Mouse (Mus musculus) embryo, embryonic 10.5 days (tissue): ENCODE measurements around the gene Spata2l.
"Not testable (repeated sequence)": the region's sequence is repeated elsewhere in the genome, so short reads cannot be mapped to it uniquely, and the experiment has no call there.

Source experiments
- DNase-seq: peaks from one replicate; pipeline ENCODE4 v3.0.0-alpha.2; 2015; ENCODE audit warnings: low spot score

Gene Spata2l

GRCm38 (mm10) chr8:123245543-123245942 is 9.5 kb upstream of the Spata2l start:
- no peak for DNase-seq

GRCm38 (mm10) chr8:123244382-123244781 is 8.3 kb upstream of the Spata2l start:
- DNase-seq = no peak

GRCm38 (mm10) chr8:123243053-123243452 is 7.0 kb upstream of the Spata2l start:
- DNase-seq = no peak

- DNase-seq = no peak
These were observed 6.3 kb upstream of the Spata2l start for GRCm38 (mm10) chr8:123242107-123242923.

DNA sequence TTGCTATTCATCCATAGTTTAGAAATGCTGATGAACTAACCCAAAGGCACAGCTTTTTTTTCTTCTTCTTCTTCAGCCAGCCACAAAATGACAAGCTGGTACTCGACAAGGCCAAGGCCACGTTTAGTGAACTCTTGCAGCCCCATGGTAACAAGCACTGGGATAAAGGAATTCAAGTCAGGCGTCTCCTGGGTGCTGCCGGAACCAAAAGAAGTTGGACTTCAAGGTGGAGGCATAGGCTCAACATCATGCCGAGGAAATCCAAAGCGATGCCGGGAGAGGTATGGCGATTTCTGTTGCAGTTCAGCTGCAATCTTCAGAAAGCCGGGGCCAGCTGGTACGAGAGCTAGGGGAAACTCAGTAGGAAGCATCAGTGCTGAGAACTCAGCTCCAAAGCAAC is 3.4 kb upstream of the Spata2l start:
- DNase-seq = no peak

DNA sequence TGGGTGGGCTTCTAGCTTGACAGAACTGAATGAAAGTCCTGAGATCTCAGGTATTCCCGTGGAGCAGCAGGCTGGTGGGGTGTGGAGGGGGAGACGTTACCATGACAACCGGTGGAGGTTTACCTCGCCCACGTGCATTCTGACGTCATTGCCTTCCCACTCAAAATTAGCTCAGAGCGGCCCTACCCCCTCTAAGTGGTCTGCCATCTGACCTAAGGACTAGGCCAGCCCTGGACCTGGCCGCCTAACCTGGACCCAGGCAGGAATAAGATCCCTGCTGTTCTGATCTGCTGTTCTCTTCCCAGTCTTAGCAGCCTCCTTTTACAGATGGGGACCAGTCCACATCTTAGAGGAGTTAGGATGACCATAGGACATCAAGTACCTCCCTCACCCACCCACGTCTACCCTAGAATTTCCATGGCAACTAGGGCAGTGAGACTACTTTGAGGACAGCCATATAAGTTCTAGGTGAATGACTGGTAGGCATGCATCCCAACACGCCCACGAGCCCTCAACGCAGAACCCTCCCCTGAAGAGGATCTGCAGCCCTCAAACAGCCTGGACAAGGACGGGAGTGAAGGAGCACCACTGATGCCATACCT is 1.0 kb downstream of the Spata2l start:
- DNase-seq = no peak

- DNase-seq = no peak
These were observed 2.3 kb downstream of the Spata2l start for GRCm38 (mm10) chr8:123233760-123234159.

- DNase-seq = no peak
These were observed 2.7 kb downstream of the Spata2l start for GRCm38 (mm10) chr8:123233300-123233699.

DNA sequence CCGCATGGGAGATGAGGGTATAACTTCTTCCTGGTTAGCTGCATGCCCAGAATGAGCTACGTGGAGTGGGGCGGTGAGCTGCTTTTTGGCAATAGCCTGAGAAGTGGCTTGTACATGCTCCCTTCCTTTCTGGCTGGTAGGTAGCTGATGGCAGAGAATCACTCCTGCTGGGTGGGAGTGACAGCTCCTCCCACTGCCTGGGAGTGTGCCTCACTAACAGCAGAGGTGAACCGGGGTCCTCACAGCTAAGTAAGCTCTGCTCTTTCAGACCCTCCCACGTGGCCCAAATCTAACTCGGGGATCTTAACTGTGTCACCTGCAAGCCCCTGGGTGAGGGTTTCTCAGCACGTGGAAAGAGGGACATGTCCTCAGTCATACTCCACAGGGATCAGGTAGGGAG is 3.5 kb downstream of the Spata2l start:
- no peak for DNase-seq

- no peak for DNase-seq
These were observed 4.3 kb downstream of the Spata2l start for GRCm38 (mm10) chr8:123231742-123232141.

DNA sequence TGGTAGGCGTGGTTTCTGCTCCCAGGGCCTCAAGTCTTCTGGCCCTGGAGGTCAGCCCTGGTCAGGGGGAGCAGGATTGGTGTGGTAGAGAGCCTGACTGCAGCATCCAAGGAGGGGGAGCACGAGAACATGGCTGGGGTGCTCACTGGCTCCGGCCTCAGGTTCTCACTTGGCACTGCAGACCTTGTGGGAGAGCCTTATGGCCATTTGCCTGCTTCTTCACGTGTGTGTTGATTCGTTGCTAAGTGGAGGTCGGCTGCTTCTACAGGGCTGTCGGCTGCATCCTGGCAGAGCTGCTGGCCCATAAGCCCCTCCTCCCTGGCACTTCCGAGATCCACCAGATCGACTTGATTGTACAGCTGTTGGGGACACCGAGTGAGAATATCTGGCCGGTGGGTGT is 5.7 kb downstream of the Spata2l start:
- DNase-seq = not testable (repeated sequence)

DNA sequence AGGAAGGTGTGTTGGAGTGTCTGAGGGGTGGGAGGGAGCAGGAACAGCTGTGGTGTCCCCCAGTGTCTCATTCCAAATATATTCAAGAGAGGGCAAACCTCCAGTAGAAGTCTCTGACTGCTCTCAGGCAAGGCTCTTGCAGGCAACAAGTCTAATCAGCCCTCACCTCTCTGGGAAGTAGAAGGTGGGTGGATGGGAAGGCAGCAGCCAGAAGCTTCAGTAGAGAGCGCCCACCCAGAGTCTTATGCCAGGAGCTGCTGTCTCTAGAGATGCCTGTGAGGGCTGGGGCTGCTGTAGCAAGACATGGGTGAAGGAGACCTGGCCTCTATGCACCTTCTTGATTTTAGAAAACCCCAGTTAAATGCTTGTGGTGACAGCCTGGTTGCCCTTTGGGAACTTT is 7.6 kb downstream of the Spata2l start:
- DNase-seq = no peak

- peak; percentile 96 for DNase-seq
These were observed 11.5 kb downstream of the Spata2l start, which contains the start of gene Cdk10 for GRCm38 (mm10) chr8:123224278-123225266. Cdk10 (plus strand) TSS chr8:123224842.

DNA sequence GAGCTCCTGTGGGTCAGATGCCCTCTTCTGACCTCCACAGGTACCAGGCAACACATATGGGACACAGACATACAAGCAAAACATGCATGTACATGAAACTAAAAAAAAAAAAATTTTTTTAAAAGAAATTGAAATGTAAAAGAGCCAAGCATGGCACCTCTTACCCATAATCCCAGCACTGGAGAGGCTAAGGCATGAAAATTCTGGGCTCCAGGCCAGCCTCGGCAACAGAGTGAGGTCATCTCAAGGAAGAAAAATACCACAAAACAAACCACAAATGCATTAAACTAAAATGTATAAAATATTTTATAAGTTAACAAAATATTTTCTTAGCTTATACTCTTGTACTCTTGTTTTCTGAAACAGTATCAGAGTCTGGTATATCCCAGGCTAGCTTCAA is 15.1 kb downstream of the Spata2l start:
- DNase-seq = no peak

DNA sequence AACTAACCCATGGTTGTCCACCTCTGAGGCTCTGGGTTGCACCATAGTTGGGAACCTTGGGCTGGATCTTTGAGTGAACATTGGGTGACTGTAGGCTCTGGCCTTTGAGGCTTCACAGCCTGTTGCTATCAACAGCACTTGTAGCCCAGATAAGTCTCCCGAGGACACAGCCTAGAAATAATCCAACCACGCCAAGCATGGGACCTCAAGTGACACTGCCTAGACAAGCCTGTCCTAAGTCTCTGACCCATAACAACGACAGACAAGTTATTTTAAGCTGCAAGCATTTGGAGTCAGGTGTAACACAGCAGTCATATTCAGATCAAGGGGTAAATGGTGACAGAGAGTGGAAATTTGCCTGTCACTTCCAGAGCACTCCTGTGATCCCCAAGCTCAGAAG is 20.6 kb downstream of the Spata2l start:
- DNase-seq = no peak

DNA sequence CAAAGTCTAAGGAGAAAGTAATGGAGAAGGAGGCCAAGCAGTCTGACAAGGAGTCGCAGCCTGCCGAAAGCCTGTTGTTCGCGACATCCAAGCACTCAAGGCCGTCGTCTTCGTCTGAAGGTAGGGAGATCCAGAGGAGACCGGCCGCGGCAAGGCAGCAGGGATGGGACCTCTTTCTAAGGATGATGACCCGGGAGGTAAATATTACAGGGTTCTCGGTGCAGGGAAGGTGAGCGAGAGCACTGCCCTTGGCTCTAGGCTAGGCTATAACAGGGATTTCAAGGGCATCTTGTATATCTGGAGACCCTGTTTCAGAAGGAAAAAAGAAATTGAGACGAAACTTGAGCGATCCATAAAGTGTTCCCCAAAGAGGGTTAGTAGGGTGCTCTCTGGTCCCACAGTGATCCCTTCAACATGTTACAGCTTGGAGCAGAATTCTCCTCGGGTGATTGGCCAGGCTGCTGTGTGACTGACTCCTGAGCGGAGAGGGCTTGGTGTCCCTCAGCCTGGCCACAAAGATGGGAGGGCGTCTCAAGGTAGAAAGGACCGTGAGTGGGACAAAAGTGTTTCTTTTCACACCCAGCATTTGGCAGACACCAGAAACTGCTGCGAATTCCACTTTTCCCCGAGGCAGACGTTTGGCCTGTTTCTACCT is 22.8 kb downstream of the Spata2l start:
- no peak for DNase-seq

DNA sequence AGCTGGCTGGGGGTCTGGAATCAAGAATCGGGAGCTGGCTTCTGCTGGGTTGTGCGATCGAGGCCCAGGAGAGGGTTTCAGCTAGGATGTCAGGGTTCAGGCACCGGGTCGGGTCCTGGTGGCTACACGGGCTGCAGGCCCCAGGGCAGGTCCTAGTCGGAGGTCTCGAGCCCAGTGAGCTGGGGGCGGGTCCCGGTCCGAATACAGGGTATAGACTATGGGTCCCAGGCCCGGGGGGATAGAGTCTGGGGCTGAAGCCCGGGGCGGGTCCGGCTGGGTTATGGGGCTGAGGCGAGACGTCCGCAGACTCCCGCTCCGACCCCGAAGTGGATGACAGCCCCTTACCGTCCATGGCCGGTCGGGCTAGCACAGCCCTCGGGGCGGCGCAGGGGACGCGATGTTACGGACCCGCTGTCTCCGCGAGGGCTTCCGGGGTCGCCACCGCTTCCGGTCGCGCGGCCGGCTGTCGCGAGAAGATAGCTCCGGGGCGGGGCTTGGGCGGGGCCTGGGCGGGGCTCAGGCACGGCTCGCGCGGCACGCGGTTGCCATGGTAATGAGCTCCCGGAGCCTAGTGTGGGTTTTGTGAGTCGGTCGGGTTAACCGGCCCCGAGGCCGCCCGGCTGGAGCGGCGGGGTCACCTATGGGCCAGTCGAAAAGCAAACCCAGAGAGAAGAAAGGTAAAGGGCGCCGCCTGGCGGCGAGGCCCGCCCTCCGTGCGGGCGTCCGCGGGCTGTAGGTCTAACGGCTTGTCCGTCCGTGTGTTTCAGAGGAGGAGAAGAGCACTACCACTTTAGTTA is 23.5 kb downstream of the Spata2l start, which contains the start of the genes Chmp1a and Spata33:
Gene Chmp1a (minus strand): TSS at position 443 of the 797 bp plus-strand sequence.
Gene Spata33 (plus strand): TSS at position 512 of the 797 bp plus-strand sequence.
- DNase-seq = peak; percentile 97

DNA sequence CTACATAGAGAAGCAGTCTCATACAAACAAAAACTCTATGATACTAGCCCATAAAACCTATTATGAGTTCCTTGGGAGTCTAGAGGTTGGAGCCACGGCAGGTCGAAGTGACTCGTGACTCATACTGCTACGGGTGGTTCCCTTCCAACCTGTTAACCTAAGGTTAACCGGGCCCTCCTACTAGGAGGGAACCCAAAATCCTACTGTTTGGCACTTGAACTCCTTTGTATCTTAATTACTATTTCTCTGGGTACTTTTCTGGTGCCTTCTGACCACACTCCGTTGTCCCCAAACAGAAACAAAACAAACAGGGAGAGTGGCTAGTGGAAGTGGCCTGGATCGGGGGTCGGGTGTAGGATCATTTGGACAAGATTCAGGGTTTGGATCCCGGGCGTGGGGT is 24.2 kb downstream of the Spata2l start:
- DNase-seq = no peak

- DNase-seq = no peak
These were observed 32.5 kb downstream of the Spata2l start for GRCm38 (mm10) chr8:123203571-123203970.

GRCm38 (mm10) chr8:123202288-123202687 is 33.7 kb downstream of the Spata2l start:
- DNase-seq = peak; percentile 94

- no peak for DNase-seq
These were observed 36.2 kb downstream of the Spata2l start for GRCm38 (mm10) chr8:123199864-123200263.
